Mouse (Mus musculus): Measurements from ENCODE around the gene Spg7.
A peak's percentile ranks its signal among the peaks of the same experiment; 100 is the strongest.
"Not testable (repeated sequence)": the region's sequence is repeated elsewhere in the genome, so short reads cannot be mapped to it uniquely, and the experiment has no call there.

Spg7 gene

DNA sequence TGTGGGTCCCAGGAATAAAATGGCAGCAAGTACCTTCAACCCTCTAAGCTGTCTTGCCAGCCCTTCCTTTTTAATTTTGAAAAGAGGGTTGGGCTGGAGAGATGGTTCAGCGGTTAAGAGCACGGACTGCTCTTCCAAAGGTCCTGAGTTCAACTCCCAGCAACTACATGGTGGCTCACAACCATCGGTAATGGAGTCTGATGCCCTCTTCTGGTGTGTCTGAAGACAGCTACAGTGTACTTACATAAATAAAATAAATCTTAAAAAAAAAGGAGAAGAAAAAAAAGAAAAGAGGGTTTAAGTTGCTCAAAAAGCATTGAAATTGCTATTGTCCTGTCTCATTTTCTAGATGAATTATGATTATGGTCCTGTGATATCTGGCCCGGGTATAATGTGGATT, 38.5 kb downstream of the Spg7 start:
- DNase-seq, result no peak

DNA sequence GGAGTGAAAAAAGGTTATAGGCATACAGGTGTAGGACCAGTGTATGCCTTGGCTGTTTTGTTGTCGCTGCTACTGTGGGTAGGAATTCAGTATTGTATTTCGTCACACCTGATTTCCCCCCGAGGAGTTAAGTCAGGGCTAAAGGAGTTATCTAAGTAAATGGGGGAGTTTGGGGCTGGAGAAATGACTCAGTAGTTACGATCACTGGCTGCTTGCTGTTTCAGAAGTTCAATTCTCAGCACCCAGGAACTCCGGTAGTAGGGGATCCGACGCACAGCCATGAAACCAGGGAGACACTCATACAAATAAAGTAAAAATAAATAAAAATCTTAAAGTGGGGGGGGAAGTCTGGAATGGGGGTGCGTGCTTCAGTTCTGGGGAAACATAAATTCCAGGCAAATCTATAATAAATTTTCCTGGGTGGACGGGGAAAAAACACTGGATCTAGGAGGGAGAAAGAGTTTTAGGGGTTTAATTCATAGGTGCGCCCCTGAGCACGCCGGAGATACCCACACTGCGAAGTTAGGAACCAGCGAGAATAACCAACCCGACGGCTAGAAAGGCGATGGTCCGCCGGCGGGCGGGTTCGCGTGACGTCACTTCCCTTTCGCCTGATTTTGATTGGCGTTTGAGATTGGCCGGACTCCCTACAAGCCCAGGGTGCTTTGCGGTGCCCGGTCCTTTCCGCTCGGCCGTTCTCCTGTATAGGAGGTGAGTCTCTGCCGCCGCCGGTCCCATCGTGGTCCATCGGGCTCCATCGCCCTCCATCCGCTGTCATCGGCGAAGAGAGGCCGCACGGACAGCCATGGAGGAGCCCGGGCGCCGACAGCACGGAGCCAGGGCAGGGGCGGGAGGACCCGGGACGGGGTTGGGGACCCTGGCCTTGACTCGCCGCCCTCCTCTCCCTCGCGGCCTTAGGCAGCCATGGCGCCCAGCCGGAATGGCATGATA, 39.3 kb downstream of the Spg7 start, which contains the start of gene Rpl13:
TSS of gene Rpl13 (plus strand) at position 616 of the 951 bp plus-strand sequence.
- DNase-seq, result peak; percentile 97

DNA sequence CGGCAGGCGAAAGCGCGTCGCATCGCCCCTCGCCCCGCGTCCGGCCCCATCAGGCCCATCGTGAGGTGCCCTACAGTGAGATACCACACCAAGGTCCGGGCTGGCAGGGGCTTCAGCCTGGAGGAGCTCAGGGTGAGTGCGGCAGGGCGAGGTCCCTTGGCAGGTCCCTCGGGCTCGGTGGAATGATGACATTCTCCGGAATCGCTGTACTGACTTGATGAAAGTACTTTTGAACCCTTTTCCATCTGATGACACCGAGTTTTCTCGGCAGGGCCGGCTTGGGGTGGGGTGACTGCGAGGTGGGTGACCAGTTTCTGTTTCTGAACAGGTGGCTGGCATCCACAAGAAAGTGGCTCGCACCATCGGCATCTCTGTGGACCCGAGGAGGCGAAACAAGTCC, 40.1 kb downstream of the Spg7 start:
- not testable (repeated sequence) for DNase-seq

DNA sequence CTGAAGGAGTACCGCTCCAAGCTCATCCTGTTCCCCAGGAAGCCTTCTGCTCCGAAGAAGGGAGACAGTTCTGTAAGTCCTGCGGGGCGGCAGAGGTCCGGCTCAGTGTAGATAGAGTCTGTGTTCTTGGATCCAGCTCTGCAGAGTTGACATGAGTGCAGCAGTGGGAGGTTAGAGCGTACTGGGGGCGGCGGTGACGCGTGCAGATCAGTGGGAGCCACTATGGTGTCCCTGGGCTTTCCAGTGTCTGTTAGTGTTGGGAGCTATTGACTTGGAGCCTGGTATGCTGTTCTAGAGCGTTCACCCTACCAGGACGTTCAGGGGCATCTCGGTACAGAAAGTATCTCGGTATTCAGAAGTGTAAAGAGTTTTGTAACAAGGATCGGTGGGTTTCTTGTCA, 40.5 kb downstream of the Spg7 start:
- DNase-seq, result no peak

DNA sequence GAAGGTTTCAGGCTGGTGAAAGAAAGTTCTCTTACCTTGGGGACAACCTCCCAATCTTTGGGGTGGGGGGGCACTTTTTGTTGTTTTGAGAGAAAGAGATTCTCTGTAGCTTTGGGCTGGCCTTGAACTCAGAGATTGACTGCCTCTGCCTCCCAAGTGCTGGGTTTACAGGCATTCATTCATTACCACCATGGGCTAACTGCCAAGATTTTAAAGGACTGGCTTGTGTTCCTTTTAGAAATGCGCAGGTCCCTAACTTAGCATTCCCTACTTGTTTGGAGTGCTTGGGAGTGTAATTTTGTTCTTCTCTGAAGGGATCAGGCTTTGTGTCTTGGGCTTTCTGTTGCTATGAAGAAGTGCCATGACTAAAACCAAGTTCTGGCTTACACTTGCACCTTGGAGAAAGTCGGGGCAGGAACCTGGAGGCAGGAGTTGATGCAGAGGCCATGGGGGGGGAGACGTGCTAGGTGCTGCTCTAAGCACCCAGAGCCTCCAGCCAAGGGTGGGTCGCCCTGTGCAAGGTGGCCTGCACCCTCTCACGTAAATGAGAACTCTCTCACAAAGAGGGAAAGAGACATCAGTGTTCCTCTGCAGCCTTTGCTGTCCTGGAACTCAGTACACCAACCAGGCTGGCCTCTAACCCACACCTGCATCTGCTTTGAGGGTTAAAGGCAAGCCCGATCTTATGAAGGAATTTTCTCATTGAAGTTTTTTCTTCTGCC, 41.5 kb downstream of the Spg7 start:
- DNase-seq, result no peak

DNA sequence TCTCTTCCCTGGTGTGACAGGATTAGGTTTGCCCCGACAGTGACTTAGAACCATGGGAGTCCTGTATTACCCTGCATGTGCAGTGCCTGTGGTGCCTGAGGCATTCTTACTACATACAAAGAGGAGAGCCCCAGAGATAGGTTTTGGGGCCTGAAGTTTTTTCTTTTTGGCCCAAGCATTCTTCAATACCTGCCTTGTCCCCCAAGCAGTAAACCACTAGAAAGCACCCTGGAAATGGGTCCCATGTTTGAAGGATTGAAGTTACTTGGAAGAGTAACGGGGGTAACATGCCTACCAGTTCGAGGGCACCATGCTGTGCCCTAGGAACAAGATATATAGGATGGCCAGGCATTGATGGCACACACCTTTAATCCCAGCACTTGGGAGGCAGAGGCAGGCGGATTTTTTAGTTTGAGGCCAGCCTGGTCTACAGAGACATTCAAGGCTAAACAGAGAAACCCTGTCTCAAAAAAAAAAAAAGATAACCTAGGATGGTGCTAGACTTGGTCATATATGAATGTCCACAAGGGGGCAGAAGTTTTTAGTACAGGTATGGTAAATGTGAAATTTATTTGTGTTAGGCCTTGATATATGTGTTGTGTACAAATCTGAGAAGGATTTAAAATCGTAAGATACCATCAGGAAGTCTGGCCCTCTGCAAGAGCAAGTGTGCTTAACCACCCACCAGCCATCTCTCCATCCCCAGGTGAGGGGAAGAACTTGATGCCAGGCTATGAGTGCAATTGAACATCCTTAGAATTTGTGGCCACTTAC, 43.0 kb downstream of the Spg7 start:
- no peak for DNase-seq

DNA sequence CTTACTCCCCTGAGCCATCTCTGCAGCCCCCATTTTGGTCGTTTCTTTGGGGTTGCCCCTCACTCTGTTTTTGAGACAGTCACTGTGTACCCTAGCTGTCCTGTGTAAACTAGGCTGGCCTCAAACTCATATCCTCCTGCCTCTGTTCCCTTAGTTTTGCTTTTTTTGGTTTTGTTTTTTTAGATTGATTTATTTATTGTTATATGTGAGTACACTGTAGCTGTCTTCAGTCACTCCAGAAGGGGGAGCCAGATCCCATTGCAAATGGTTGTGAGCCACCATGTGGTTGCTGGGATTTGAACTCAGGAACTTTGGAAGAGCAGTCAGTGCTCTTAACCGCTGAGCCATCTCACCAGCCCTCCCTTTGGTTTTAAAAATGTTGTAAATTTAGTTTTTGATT, 43.8 kb downstream of the Spg7 start:
- DNase-seq, result no peak

DNA sequence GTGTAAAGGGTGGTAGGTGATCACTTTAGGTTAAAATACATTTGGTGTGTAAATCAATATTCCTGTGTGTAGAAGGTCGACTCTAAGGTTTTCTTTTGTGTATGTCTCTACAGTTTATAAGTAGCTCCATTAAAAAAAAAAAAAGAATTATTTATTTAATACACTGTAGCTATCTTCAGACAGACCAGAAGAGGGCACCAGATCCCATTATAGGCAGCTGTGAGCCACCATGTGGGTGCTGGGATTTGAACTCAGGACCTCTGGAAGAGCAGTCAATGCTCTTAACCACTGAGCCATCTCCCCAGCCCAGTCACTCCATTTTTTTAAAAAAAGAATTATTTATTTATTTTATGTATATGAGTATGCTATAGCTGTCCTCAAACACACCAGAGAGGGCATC, 45.3 kb downstream of the Spg7 start:
- DNase-seq, result no peak

DNA sequence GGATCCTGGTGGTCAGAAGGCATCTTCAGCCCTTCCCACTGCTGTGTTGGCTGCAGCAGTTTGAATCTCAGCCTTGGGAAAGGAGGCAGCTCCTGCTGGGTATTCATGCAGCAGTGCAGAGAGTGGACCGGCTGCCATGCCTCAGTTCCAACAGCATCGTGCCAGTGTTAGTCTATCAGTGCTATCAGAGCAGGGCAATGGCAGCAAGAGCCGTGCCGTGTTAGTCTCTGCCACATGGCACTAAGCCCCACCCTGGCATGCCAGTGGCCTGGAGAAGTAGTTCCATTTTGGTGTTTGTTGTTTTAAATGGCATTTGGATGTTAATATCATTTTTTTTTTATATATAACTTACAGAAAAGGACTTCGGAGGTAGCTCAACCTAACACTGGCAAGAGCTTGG, 46.2 kb downstream of the Spg7 start:
- DNase-seq, result no peak

DNA sequence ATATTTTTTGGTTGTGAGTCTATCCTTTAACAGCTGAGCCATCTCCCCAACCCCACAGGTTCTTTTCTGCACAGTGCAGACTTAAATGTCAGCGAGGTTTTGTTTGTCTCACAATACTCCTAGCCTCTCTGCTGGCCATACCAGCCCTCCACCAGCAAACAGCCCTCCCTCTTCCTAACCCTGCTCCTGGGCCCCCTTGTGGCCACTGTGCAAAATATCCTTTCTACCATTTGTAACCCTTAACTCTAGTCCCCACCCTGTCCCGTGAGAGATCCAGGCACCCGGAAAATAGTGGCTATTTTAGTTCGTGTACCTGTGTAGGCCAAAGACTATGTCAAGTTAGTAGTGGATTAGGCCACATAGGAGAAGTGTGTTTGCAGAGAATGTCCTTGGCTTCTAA, 47.9 kb downstream of the Spg7 start:
- DNase-seq, result no peak

DNA sequence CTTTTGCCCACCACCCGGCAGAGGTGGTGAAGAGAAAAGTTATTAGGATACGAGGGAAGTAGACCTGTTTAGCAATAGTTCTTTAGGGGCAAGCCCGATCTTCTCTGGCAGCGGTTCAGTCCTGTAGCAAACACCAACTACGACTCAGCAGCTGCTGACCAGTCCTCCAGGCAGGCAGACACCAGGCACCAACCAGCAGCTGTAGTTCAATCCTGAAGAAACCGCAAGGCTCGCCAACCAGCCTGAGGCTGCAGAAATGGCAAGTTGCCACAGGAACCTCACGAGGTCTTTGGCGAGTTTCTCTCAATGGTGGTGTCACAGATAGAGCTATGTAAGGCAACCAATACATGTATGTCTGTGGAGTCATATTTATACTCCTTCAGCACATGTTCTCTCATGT, 50.1 kb downstream of the Spg7 start:
- DNase-seq, result no peak

DNA sequence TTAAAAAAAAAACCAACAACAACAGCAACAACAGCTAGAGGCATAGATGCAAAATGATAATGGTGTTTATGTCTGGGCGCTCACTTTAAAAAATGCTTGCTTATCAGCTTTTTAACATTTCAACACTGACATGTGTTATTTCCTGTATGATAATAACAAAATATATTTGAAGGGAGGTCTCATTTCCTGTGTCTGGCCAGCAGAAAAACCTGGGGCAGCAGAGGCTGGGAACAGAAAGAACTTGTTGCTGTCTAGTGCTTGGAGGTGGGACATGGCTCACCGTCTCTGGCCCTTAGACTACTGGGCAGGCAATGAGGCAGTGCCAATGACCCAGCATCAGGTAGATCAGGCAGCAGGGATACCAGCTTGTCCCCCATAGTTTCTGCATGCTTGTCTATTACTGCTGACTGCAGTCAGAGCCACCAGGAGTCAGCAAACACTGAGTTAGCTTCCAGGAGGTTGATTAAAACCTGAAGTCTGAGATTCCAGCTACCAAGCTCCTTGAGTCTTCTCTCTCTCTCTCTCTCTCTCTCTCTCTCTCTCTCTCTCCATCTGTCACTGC, 51.2 kb downstream of the Spg7 start:
- no peak for DNase-seq

DNA sequence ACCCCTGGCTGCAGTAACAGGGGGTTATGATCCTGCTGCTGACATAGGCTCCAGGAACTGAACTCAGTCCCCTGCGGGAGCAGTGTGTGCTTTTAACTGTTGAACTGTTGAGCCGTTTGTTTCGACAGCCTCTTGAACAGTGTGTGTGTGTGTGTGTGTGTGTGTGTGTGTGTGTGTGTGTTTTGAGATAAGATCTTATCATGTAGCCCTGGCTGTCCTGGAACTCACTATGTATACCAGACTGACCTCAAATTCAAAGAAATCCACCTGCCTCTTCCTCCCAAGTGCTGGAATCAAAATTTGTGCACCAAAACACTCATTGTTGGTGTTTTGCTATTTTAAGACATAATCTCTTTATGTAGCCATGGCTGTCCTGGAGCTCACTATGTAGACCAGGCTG, 51.9 kb downstream of the Spg7 start:
- no peak for DNase-seq

DNA sequence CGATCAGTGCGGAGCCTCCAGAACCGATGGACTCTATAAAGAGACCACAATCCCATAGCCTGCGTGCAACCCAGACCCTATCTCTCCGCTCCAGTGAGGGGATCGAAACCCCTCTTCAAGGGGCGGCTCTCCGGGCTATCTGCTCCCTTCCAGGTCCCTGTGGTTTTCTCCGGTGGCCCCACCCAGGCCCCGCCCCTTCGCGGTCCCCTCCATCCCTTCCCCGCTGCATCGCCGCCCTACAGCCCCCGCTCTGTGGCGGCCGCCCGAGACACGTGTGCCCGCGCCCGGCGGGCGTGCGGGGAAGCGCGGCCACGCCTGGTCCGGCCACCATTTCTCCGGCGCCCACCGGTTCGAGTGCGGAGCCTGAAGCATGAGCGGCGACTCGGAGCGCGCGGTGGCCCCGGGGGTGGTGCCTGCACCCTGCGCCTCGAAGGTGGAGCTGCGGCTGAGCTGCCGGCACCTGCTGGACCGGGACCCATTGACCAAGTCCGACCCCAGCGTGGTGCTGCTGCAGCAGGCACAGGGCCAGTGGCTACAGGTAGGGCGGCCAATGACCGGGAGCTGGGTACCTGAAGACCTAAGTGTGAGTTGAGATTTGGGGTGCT, 54.5 kb downstream of the Spg7 start, which contains the start of gene Cpne7:
TSS of gene Cpne7 (plus strand) at position 248 of the 605 bp plus-strand sequence.
- no peak for DNase-seq

DNA sequence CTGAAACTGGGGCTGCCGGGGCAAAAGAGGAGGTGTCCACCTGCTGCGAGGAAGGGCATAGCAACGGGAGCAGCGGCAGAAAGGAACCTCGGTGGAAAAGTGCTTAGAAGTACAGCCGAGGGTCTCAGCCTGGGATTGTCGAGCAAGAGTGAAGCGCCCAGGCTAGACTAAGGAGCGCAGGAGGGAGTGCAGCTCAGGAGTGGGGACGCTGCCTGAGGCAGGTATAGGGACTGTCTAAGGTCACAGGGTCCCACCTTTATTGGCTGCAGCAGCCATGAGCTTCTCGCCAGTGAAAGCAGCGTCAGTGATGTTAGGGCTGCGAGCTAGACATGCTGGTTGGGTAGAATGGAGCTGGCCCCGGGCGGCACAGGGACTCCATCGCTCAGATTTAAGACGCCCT, 55.0 kb downstream of the Spg7 start:
- no peak for DNase-seq

DNA sequence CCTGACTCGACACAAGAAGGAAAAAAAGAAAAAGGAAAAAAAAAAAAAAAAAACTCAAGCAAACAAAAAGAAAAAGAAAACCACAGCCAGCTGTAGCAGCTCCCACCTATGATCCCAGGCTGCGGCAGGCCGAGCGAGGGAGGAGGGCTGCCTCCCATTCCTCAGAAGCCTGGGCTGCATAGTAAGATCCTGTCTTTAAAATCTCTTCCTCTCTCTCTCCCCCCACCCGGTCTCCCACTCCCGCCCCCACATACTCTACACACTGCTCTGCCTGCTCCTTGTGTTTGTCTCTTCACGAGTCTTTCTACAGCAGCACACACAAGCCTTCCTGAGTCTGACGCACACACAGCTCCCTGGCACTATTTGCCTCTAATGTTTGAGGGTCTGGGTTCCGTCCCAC, 59.3 kb downstream of the Spg7 start:
- DNase-seq, result no peak

DNA sequence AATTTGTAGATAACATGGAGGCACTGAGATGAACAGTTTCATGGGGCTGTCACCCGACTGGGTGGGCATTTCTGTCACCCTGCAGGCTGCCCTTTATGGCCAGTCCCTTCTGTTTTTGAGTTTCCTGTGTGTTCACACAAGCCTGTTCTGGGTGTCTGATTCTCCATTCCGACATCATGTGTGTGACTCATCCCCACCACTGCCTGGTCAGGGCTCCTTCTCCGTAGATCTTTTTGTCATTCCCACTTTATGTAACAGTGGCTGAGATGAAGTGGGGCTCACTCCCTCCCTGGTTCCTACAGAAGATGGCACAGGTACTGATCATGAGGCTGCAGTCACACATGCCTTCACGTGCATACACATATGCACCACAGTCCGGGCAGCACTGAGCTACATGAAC, 59.9 kb downstream of the Spg7 start:
- DNase-seq, result no peak

DNA sequence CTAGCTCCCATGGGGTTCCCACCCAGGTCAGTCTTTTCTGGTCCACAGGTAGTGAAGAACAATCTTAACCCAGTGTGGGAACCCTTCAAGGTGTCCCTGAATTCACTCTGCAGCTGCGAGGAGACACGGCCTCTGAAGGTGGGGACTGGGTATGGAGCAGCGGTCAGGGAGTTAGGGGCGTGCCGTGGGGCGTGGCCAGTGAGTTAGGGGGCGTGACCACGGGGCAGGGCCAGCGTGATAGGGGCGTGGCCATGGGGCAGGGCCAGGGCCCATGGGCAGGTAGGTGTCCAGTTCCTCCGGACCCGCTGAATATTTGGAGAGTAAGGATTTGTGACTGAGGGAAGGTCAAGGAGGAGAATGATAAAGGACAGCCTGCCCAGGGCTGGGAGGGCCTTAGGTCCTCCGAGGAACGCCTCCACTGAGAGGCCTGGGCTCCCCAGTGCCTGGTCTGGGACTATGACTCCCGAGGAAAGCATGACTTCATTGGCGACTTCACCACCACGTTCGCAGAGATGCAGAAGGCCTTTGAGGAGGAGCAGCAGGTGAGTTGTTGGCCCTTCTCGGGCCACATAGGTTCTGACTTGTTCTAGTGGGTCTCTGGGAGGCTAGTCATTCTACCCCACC, 63.6 kb downstream of the Spg7 start:
- DNase-seq, result no peak

DNA sequence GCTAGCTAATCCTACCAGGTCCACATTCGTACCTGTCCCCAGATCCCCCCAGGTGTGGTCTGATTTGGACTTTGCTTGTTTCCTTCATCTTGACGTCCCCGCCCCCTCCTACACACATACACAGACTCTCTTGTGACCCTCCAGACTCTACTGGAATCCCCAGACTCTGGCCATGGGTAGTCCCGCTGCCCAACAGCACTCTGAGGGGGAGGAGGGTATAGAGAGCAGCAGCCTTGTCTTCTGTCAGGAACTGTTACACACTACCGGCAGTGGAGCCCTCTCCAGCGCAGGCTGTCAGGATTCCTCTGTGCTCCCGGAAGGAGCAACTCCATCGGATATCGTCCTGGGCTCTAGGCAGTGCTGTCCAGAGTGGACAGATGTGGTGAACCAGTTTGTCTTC, 68.3 kb downstream of the Spg7 start:
- DNase-seq, result no peak

DNA sequence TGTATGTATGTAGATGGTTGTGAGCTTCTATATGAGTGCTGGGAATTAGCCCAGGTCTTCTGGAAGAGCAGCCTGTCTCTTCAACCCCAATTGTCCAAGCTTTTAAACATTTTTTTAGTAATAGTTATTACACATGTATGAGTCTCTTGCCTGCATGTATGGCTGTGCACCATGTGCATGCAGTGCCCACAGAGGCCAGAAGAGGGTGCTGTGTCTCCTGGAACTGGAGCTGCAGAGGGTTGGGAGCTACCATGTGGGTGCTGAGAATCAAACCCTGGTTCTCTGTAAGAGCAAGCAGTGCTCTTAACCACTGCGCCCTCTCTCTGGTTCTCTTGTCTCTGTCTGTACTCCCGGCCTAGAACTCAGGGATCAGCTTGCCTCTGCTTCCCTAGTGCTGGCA, 70.2 kb downstream of the Spg7 start:
- DNase-seq, result no peak

DNA sequence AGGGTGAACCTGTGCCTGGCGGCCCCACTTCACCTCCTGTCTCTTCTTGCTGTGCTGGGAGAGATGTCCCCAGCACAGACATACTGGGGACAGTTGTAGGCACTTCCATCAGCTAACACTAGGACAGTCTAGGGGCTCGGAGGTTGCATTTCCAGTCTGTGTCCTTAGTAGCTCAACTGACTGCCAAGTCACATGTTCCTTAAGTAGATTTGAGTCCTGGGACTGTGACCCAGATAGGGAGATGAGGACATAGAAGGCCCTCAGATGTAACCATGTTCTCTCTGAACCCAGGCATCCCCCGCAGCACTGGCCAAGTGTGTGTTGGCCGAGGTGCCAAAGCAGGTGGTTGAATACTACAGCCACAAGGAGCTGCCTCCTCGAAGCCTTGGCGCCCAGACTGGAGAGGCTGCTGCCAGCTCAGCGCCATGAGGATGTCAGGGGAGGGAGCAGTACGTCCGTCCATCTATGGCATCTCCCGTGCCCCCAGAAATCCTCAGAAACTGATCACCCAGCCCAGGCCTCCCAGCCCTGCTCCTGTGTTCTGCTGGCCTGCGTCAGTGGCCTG, 71.5 kb downstream of the Spg7 start:
- DNase-seq, result no peak

DNA sequence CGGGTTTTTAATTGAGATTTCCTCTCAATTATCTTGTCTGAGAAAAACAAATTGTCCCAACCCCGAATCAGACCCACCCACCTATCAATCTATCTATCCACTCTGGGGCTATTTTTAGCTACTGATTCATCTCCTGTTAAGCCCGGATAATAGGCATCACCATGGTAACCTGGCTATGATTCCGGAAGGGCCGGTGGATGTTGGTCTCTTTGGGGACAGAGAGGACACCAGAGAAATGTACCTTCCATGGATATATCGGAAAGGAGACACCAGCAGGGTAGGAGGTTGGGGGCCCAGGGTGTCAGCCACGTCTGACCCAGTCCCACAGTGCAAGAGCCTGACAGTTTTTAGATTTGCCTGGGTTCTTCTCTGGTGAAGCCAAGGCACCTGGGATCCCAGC, 72.7 kb downstream of the Spg7 start:
- DNase-seq, result peak; percentile 26
